Mouse (Mus musculus) limb, embryonic 11.5 days (tissue): ENCODE results near the gene Zfp62. TPM values are rescaled to one million over a fixed set of nuclear protein-coding genes. Genes with fewer than 3 reads are reported as not detected.

Experiments used
- ATAC-seq: fragments of 200-750 bp; cut with Nextera tagmentation; 2 replicates; pipeline ENCODE4 v1.8.0; 2017; ENCODE audit warnings: low read depth; ENCODE audit not compliant: insufficient number of reproducible peaks, low FRiP score, low TSS enrichment
- DNase-seq: peaks from one replicate; pipeline ENCODE4 v3.0.0-alpha.2; 2015; ENCODE audit warnings: low spot score
- H3K27ac ChIP-seq: fragments of 300-500 bp; sonication (generic); replicated peaks from 2 replicates; pipeline ENCODE4 v1.5.1; 2014; ENCODE audit warnings: low read depth, mild to moderate bottlenecking, low read length
- H3K27me3 ChIP-seq: fragments of 300-500 bp; sonication (generic); 2 replicates; pipeline ENCODE4 v1.6.1; 2014; ENCODE audit warnings: mild to moderate bottlenecking, low read length, mixed read lengths; ENCODE audit not compliant: control insufficient read depth, insufficient read depth
- H3K36me3 ChIP-seq: fragments of 300-500 bp; sonication (generic); 2 replicates; pipeline ENCODE4 v1.6.1; 2014; ENCODE audit warnings: mild to moderate bottlenecking, low read length, moderate library complexity, mixed read lengths; ENCODE audit not compliant: control insufficient read depth, insufficient read depth
- H3K4me1 ChIP-seq: fragments of 300-500 bp; sonication (generic); 2 replicates; pipeline ENCODE4 v1.6.1; 2014; ENCODE audit warnings: low read length, mixed read lengths; ENCODE audit not compliant: control insufficient read depth, insufficient read depth
- H3K4me2 ChIP-seq: fragments of 300-500 bp; sonication (generic); 2 replicates; pipeline ENCODE4 v1.6.1; 2014; ENCODE audit warnings: low read depth, mild to moderate bottlenecking, moderate library complexity; ENCODE audit not compliant: severe bottlenecking
- H3K4me3 ChIP-seq: fragments of 300-500 bp; sonication (generic); 2 replicates; pipeline ENCODE4 v1.5.1; 2014; ENCODE audit warnings: low read depth, low read length
- H3K9ac ChIP-seq: fragments of 300-500 bp; sonication (generic); 2 replicates; pipeline ENCODE4 v1.6.1; 2014; ENCODE audit warnings: mild to moderate bottlenecking, low read length
- H3K9me3 ChIP-seq: fragments of 300-500 bp; sonication (generic); 2 replicates; pipeline ENCODE4 v1.6.1; 2016; ENCODE audit warnings: low read length; ENCODE audit not compliant: control insufficient read depth
- WGBS: fragments of 180-500 bp; shearing (Covaris S2); extraction: QIAGEN DNeasy Blood & Tissue Kit; methylation state at CpG from one replicate; pipeline ENCODE4 v1.1.7; 2014; 5-methylcytosine and 5-hydroxymethylcytosine counted together
- polyA plus RNA-seq: library from polyadenylated mRNA; unstranded; fragments of >200 nt; fragmentation: Nextera tagmentation; extraction: Ambion mirVana; gene quantifications from 2 replicates; pipeline ENCODE4 v1.2.1, GENCODE M21; 2014

Gene Zfp62
- polyA plus RNA-seq, 1 experiment from 2014 or later = 54.1 TPM

DNA sequence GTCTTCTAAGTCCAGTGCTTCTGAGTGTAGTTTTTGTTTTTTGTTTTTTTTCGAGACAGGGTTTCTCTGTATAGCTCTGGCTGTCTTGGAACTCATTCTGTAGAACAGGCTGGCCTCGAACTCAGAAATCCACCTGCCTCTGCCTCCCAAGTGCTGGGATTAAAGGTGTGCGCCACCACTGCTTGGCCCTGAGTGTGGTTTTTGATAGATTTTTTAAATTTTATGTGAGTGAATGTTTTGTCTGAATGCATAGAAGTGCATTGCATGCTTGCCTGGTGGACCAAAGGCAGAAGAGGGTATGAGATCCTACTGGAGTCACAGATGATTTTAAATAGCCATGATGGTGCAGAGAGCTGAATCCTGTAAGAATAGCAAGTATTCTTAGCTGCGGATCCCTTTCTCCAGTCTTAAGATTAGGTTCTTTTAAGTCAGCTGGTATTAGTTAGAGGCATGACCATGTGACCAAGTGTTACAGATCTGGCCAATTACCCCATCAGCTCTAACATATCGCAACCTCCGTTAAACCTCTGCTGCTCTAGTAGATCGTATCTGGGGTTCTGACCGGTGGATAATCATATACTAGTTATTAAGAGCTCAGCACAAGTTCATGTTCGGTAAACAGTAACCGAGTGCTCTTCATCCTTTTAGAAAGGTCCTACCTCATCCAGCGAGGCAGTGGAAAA, 40.0 kb downstream of the Zfp62 start:
- H3K27ac ChIP-seq = peak overlapping the region; percentile 82
- no peaks in the 10 kb centered on the region for H3K27me3 ChIP-seq
- H3K4me3 ChIP-seq = peak overlapping the region; percentile 35
- H3K4me1 ChIP-seq = peaks cover 9% of the 10 kb centered on the region; the same call in 1 of the 2 replicates
- no peaks in the 10 kb centered on the region for H3K36me3 ChIP-seq
- H3K4me2 ChIP-seq = peak overlapping the region; percentile 70
- DNase-seq = no peak
- peak overlapping the region; percentile 58; the same call in 1 of the 2 replicates for H3K9ac ChIP-seq
- ATAC-seq = peak; percentile 3; the same call in 1 of the 2 replicates
- WGBS = 19% methylated on average over 11 of the region's 11 CpGs
- H3K9me3 ChIP-seq = no peaks in the 10 kb centered on the region

DNA sequence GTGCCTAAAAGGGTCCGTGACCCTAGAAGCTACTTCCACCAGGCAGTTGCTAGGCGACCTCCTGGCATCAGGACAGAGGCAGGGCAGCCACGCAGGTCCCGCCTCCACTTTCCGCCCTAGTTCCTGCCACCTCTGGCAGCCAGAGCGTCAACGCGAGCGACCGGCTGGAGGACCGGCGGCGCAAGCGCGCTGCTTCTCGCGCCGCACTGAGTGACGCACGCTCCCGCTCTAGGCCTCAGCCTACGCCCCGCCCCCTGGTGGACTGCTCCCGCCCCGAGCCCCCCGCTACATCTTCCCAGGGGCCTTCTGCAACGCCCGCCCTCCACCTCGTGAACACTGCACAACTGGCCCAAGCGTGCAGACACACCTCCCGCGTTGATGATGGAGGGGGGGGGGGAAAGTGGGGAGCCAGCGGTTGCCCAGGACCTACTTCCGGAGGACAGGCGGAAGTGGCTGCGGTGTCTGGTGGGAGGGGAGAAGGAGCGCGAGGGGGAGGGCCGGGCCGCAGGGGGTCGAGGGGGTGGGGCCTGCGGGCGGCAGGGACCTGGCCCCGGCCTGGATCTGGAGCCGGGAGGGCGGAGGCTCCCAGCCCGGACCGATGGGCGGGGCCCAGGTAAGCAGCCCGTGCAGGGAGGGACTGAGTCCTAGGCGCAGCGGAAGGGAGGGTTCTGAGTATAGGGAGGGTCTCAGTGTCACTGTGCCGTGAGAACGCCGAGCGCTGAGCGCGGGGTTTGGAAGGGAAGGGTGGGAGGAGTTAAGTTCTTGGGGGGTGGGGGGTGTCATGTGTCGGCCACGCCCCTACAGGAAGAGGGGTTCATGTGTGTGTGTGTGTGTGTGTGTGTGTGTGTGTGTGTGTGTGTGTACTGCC, 40.9 kb downstream of the Zfp62 start, which contains the start of gene Mgat1:
TSS of gene Mgat1 (plus strand) at position 465 of the 868 bp plus-strand sequence.
- Histone ChIP-seq H3K9ac (peak within 1 kb of the TSS; percentile 58), H3K4me2 (peak within 1 kb of the TSS; percentile 70), H3K9me3 (no peaks in the 10 kb centered on the region), H3K4me1 (peaks cover 9% of the 10 kb centered on the region; the same call in 1 of the 2 replicates), H3K4me3 (peak within 1 kb of the TSS; percentile 35), H3K27me3 (no peaks in the 10 kb centered on the region), H3K36me3 (no peaks in the 10 kb centered on the region), H3K27ac (peak within 1 kb of the TSS; percentile 82)
- DNase-seq = peak; percentile 97
- ATAC-seq = peak; percentile 95
- WGBS = under 1% methylated on average over 56 of the region's 60 CpGs

DNA sequence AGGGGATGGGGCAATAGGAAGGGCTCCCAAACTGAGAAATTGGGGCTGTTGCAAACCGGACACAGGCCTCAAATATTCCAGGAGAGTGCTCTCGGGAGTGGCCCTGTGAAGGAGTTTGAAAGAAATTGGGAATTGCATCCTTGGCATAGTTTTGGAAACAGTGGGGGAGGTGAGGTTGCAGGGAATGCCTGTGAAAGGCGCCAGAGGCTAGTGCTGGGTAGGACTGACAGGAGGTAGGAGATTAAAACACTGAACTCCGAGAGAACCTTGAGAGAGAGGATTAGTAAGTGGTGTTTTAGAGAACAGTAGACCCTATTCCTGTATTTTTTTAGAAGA, 41.5 kb downstream of the Zfp62 start:
- ATAC-seq = peak; percentile 3; the same call in 1 of the 2 replicates

DNA sequence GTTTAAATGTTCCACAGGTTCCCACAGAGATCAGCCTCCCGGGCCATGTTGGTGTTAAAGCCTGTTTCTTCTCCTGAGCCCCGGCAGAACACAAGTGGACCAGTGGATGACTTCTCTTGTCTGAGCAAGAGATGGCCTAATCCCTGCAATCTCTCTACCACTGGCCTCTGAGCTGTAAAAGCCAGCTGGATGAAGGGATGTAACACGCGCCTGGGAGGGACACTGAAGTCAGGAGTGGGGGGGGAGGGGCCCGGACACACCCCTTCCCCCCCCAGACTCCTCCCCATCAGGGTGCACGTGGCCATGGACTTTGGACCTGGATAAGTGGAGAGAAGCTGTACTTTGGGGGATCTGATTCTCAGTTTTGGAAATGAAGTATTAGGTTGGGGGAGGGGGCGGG, 42.1 kb downstream of the Zfp62 start:
- Histone ChIP-seq H3K9me3 (no peaks in the 10 kb centered on the region), H3K4me1 (peaks cover 15% of the 10 kb centered on the region; the same call in 1 of the 2 replicates), H3K36me3 (no peaks in the 10 kb centered on the region), H3K4me3 (0 out of 2 replicates have a peak overlapping the region, but pooled peaks have one; percentile 6), H3K27ac (no peak overlapping the region), H3K9ac (no peak overlapping the region), H3K4me2 (peak overlapping the region; percentile 28), H3K27me3 (no peaks in the 10 kb centered on the region)
- DNase-seq = no peak
- ATAC-seq = no peak
- 18% methylated on average over 7 of the region's 7 CpGs for WGBS

More for the DNA sequence above, 41.5 kb downstream of the Zfp62 start:
- H3K4me1 ChIP-seq = peaks cover 9% of the 10 kb centered on the region; the same call in 1 of the 2 replicates
- DNase-seq = no peak
- peak overlapping the region; percentile 22; the same call in 1 of the 2 replicates for H3K9ac ChIP-seq
- 0% methylated on average over 4 of the region's 4 CpGs for WGBS
- H3K4me2 ChIP-seq = peak overlapping the region; percentile 70
- no peaks in the 10 kb centered on the region for H3K36me3 ChIP-seq
- peak overlapping the region; percentile 82; the same call in 1 of the 2 replicates for H3K27ac ChIP-seq
- H3K27me3 ChIP-seq = no peaks in the 10 kb centered on the region
- H3K4me3 ChIP-seq = peak overlapping the region; percentile 35
- no peaks in the 10 kb centered on the region for H3K9me3 ChIP-seq

DNA sequence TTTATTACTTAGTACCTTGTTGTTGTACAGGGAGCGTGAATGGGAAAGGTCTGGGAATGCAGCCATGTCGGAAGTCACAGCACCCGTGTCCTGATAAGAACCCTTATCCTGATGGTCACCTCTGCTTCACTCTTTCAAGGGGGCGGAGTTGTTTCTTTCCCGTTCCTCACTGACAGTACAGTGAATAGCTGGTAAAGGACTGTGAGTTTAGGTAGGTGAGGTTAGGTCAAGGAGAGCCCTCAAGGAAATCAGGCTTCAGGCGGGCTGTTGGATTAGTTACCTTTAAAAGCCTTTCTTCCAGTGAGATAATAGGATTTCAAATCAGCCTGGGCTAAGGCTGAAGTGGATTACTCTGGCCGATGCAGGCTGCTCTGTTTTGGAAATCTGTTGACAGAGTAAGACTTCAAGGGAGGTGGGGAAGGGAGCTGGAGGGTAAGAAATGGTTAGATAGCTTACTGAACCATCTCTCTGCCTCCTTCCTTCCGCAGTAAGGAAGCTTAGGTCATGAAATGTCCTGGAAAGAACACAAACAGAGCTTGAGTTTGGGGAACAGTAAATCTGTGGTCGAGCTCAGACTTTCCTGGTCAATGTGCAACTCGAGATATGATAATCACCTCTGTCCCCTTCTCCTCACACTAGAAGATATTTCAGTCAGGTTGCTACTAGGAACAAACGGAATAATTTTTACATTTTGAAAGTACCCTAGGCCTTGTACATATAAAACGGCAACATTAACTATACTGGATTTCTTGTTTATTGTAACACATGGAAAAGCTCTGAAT, 42.7 kb downstream of the Zfp62 start:
- no peak overlapping the region for H3K9ac ChIP-seq

DNA sequence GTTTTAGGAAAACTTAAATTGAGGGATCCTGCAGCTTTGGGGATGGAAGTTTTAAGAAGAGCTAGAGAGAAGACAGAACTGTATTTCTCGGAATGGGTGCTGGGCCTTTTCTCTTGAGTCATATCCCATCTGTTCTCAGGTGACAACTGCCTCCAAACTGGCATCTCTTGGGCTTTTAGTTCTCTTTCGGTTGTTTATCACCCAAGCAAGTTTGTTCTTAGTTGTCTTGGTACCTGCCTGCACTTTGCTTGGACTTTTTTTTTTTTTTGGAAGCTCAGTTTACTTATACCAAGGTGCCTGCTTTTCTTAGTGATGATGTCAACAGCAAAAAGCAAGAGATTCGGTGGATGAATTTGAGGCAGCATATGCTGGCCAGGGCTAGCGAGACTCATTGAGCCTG, 43.4 kb downstream of the Zfp62 start:
- H3K4me3 ChIP-seq = no peak overlapping the region
- H3K27ac ChIP-seq = no peak overlapping the region
- no peak overlapping the region for H3K4me2 ChIP-seq
- no peak for DNase-seq
- H3K36me3 ChIP-seq = no peaks in the 10 kb centered on the region
- ATAC-seq = no peak
- H3K4me1 ChIP-seq = peaks cover 16% of the 10 kb centered on the region; the same call in 1 of the 2 replicates
- no peaks in the 10 kb centered on the region for H3K9me3 ChIP-seq
- no peak overlapping the region for H3K9ac ChIP-seq
- H3K27me3 ChIP-seq = no peaks in the 10 kb centered on the region
- 78% methylated on average over 4 of the region's 4 CpGs for WGBS

More for the DNA sequence above, 42.7 kb downstream of the Zfp62 start:
- ATAC-seq (no peak), DNase-seq (no peak)
- WGBS = 33% methylated on average over 12 of the region's 12 CpGs
- Histone ChIP-seq H3K4me3 (0 out of 2 replicates have a peak overlapping the region, but pooled peaks have one; percentile 6), H3K4me2 (peak overlapping the region; percentile 28; the same call in 1 of the 2 replicates), H3K4me1 (peaks cover 16% of the 10 kb centered on the region; the same call in 1 of the 2 replicates), H3K9me3 (no peaks in the 10 kb centered on the region), H3K27ac (no peak overlapping the region), H3K27me3 (no peaks in the 10 kb centered on the region), H3K36me3 (no peaks in the 10 kb centered on the region)

DNA sequence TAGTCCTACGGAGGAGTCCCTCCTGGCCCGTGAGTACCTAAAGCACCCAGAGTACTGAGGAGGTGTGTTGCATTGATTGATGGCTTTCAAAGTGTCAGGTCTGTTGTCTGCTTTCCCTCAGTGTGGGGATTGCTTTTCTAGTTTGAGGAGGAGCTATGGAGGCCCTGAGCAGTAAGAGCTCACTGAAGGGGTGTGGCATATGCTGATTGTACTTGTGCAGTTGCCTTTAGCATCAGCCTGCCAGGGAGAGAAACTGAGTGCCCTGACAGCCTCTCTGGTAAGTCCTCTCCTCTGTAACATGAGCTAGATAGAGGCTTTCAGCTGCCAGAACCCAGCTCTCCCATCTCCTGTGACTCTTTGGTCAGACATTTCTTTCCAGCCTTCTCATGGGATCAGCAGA, 44.2 kb downstream of the Zfp62 start:
- Histone ChIP-seq H3K36me3 (no peaks in the 10 kb centered on the region), H3K27ac (no peak overlapping the region), H3K27me3 (no peaks in the 10 kb centered on the region), H3K9ac (no peak overlapping the region), H3K4me2 (no peak overlapping the region), H3K9me3 (no peaks in the 10 kb centered on the region), H3K4me3 (no peak overlapping the region), H3K4me1 (peaks cover 16% of the 10 kb centered on the region; the same call in 1 of the 2 replicates)
- ATAC-seq (no peak), DNase-seq (peak; percentile 15)
- 25% methylated on average over 2 of the region's 2 CpGs for WGBS
